In genomic region chr15:100746478-100747120, GRCm38 (mm10) we compare ENCODE assay signal across 8 mouse cellular contexts. TPM values are rescaled to one million over a fixed set of nuclear protein-coding genes. Genes with fewer than 3 reads are reported as not detected.
DNase-seq lines count a peak whose midpoint lies in the region; ATAC-seq and TF ChIP-seq lines count a peak whose summit lies in the region.

No protein-coding gene starts in this region.

- H3K4me3 ChIP-seq in lung, embryonic 14.5 days (ENCODE audit: low read depth, low read length) = peak overlapping the region; percentile 13; the same call in 1 of the 2 replicates
- 0 out of 2 replicates have a peak overlapping the region, but pooled peaks have one; percentile 16 for H3K4me3 ChIP-seq in forebrain, embryonic 14.5 days (ENCODE audit: low read depth, low read length)
- H3K4me3 ChIP-seq in liver, embryonic 11.5 days (ENCODE audit: low read depth, low read length) = peak overlapping the region; percentile 20
- H3K4me3 ChIP-seq in small intestine, adult 2 months (ENCODE audit: low read depth, low read length) = no peak overlapping the region

- no peak overlapping the region for H3K27ac ChIP-seq in lung, embryonic 14.5 days (ENCODE audit: low read depth)
- no peak overlapping the region for H3K27ac ChIP-seq in forebrain, embryonic 14.5 days (ENCODE audit: low read depth, low read length)
- H3K27ac ChIP-seq in liver, embryonic 11.5 days (ENCODE audit: low read depth, low read length) = peak overlapping the region; percentile 34; the same call in 1 of the 2 replicates
- H3K27ac ChIP-seq in small intestine, adult 2 months (ENCODE audit: insufficient read depth, low read depth, low read length) = peak overlapping the region; percentile 55; the same call in 1 of the 2 replicates

- TF ChIP-seq CTCF in lung, embryonic 14.5 days (IDR thresholded peaks at IDR 0.05; ENCODE audit: low read depth) = no peak
- TF ChIP-seq CTCF in small intestine, adult 2 months (IDR thresholded peaks at IDR 0.05; ENCODE audit: extremely low read depth, insufficient read length, insufficient replicate concordance, low read depth, low read length) = no peak

- H3K4me2 ChIP-seq in lung, embryonic 14.5 days = peak overlapping the region; percentile 55
- peak overlapping the region; percentile 48 for H3K4me2 ChIP-seq in forebrain, embryonic 14.5 days (ENCODE audit: low read length)
- H3K4me2 ChIP-seq in liver, embryonic 11.5 days = peak overlapping the region; percentile 51

- no peak for TF ChIP-seq POLR2A in small intestine, adult 2 months (IDR thresholded peaks at IDR 0.05; ENCODE audit: low read depth, low read length)

- H3K36me3 ChIP-seq in lung, embryonic 14.5 days (ENCODE audit: insufficient read depth) = no peaks in the 10 kb centered on the region
- H3K36me3 ChIP-seq in forebrain, embryonic 14.5 days (ENCODE audit: control insufficient read depth, insufficient read depth, low read length) = no peaks in the 10 kb centered on the region
- H3K36me3 ChIP-seq in liver, embryonic 11.5 days (ENCODE audit: control insufficient read depth, insufficient read depth, low read length) = no peaks in the 10 kb centered on the region
- H3K36me3 ChIP-seq in small intestine, adult 2 months (ENCODE audit: control insufficient read depth, insufficient read depth, low read length) = no peaks in the 10 kb centered on the region

- no peak for DNase-seq in lung, embryonic 14.5 days
- DNase-seq in lung, adult 18-20 months = no peak
- DNase-seq in forebrain, embryonic 14.5 days (ENCODE audit: low spot score) = no peak
- DNase-seq in liver, embryonic 11.5 days (ENCODE audit: low spot score) = no peak
- DNase-seq in adrenal gland, postnatal 14 days = no peak
- DNase-seq in urinary bladder, adult 18-20 months (ENCODE audit: low spot score in 2 of 2) = no peak
- DNase-seq in c-Kit-positive CD71-positive TER-119-positive erythroid progenitor cells, embryonic 14.5 days (ENCODE audit: low spot score) = no peak

- no peaks in the 10 kb centered on the region for H3K9me3 ChIP-seq in lung, embryonic 14.5 days (ENCODE audit: low read depth, low read length)
- H3K9me3 ChIP-seq in forebrain, embryonic 14.5 days (replicated peaks; ENCODE audit: control insufficient read depth, low read length) = no peaks in the 10 kb centered on the region
- H3K9me3 ChIP-seq in liver, embryonic 11.5 days (ENCODE audit: control insufficient read depth, low read length) = no peaks in the 10 kb centered on the region

- peak; percentile 80; the same call in 1 of the 2 replicates for ATAC-seq in lung, embryonic 14.5 days (ENCODE audit: insufficient read depth)
- ATAC-seq in forebrain, embryonic 14.5 days = 0 out of 2 replicates have a peak, but pooled peaks have one; percentile 57
- ATAC-seq in liver, embryonic 11.5 days (replicated peaks; ENCODE audit: low FRiP score) = no peak; the same call in 1 of the 2 replicates

- H3K27me3 ChIP-seq in lung, embryonic 14.5 days (ENCODE audit: insufficient read depth, low read length) = no peaks in the 10 kb centered on the region
- no peaks in the 10 kb centered on the region for H3K27me3 ChIP-seq in forebrain, embryonic 14.5 days (replicated peaks; ENCODE audit: control insufficient read depth, insufficient read depth, low read length)
- no peaks in the 10 kb centered on the region for H3K27me3 ChIP-seq in liver, embryonic 11.5 days (replicated peaks; ENCODE audit: control insufficient read depth, insufficient read depth, low read length)
- no peaks in the 10 kb centered on the region for H3K27me3 ChIP-seq in small intestine, adult 2 months (ENCODE audit: control insufficient read depth, insufficient read depth, low read length)

- no peaks in the 10 kb centered on the region for H3K4me1 ChIP-seq in lung, embryonic 14.5 days (ENCODE audit: insufficient read depth)
- no peaks in the 10 kb centered on the region for H3K4me1 ChIP-seq in forebrain, embryonic 14.5 days (ENCODE audit: control insufficient read depth, insufficient read depth, low read length)
- H3K4me1 ChIP-seq in liver, embryonic 11.5 days (replicated peaks; ENCODE audit: control insufficient read depth, insufficient read depth, low read length) = peaks cover 15% of the 10 kb centered on the region
- H3K4me1 ChIP-seq in small intestine, adult 2 months (ENCODE audit: control insufficient read depth, insufficient read depth, insufficient read length, low read length) = peaks cover 7% of the 10 kb centered on the region; the same call in 1 of the 2 replicates

- H3K9ac ChIP-seq in lung, embryonic 14.5 days = no peak overlapping the region; the same call in 1 of the 2 replicates
- H3K9ac ChIP-seq in forebrain, embryonic 14.5 days (ENCODE audit: low read length) = no peak overlapping the region
- 0 out of 2 replicates have a peak overlapping the region, but pooled peaks have one; percentile 16 for H3K9ac ChIP-seq in liver, embryonic 11.5 days (ENCODE audit: low read depth, low read length)

- 27% methylated on average over 6 of the region's 6 CpGs for WGBS in lung, embryonic 14.5 days
- 35% methylated on average over 6 of the region's 6 CpGs for WGBS in forebrain, embryonic 14.5 days
- WGBS in liver, embryonic 11.5 days = 37% methylated on average over 6 of the region's 6 CpGs
- 18% methylated on average over 6 of the region's 6 CpGs for WGBS in small intestine, adult 2 months

RNA-seq across cellular contexts. Expression of gene Slc4a8, which starts 14.9 kb away (rescaled TPM):
- polyA plus RNA-seq in lung, embryonic 14.5 days (2014; fragmentation: Nextera tagmentation; extraction: Ambion mirVana) = 1.6 and 2.5 TPM in 2 replicates
- 11.2 and 17.8 TPM in 2 replicates for polyA plus RNA-seq in forebrain, embryonic 14.5 days (2014; fragmentation: Nextera tagmentation; extraction: Ambion mirVana)
- 1.5 TPM in 2 replicates for polyA plus RNA-seq in liver, embryonic 11.5 days (2014; fragmentation: Nextera tagmentation; extraction: Ambion mirVana)
- 0.51 and 0.98 TPM in 2 replicates for polyA plus RNA-seq in small intestine, adult 2 months (2012; rRNA removed)
- 10.4 and 14.6 TPM in 2 replicates for total RNA-seq in adrenal gland, postnatal 14 days (2021)

RNA-seq across cellular contexts. Expression of gene Galnt6, which starts 17.4 kb away (rescaled TPM):
- 0.07 and 0.25 TPM in 2 replicates for polyA plus RNA-seq in lung, embryonic 14.5 days (2014; fragmentation: Nextera tagmentation; extraction: Ambion mirVana)
- polyA plus RNA-seq in forebrain, embryonic 14.5 days (2014; fragmentation: Nextera tagmentation; extraction: Ambion mirVana) = 0.09 and 0.10 TPM in 2 replicates
- 1.2 and 1.6 TPM in 2 replicates for polyA plus RNA-seq in liver, embryonic 11.5 days (2014; fragmentation: Nextera tagmentation; extraction: Ambion mirVana)
- polyA plus RNA-seq in small intestine, adult 2 months (2012; rRNA removed) = 35.2 and 73.0 TPM in 2 replicates
- 8.1 and 11.9 TPM in 2 replicates for total RNA-seq in adrenal gland, postnatal 14 days (2021)

RNA-seq across cellular contexts. Expression of gene Cela1, which starts 58.9 kb away (rescaled TPM):
- polyA plus RNA-seq in lung, embryonic 14.5 days (2014; fragmentation: Nextera tagmentation; extraction: Ambion mirVana) = 0.97 and 1.2 TPM in 2 replicates
- 0.60 and 0.88 TPM in 2 replicates for polyA plus RNA-seq in forebrain, embryonic 14.5 days (2014; fragmentation: Nextera tagmentation; extraction: Ambion mirVana)
- polyA plus RNA-seq in liver, embryonic 11.5 days (2014; fragmentation: Nextera tagmentation; extraction: Ambion mirVana) = 10.5 and 13.7 TPM in 2 replicates
- polyA plus RNA-seq in small intestine, adult 2 months (2012; rRNA removed) = 55.9 and 26,246 TPM in 2 replicates
- total RNA-seq in adrenal gland, postnatal 14 days (2021) = 26.1 and 32.9 TPM in 2 replicates

Comparison
In these comparisons a context has a peak if more than half of its experiments do, and no peak if none do; other contexts are left out.
1. H3K27ac ChIP-seq: peak in liver, embryonic 11.5 days (single experiment) and small intestine, adult 2 months (single experiment); none in lung, embryonic 14.5 days (single experiment) and forebrain, embryonic 14.5 days (single experiment).
2. RNA of gene Galnt6, which starts 17.4 kb away (polyA plus RNA-seq): 35.2 to 73.0 TPM in small intestine, adult 2 months; 1.2 to 1.6 TPM in liver, embryonic 11.5 days, 0.07 to 0.25 TPM in lung, embryonic 14.5 days and 0.09 to 0.10 TPM in forebrain, embryonic 14.5 days; every median in the first group is over 10 times any median in the second.
3. Peak in every context shown above with its lines, with median percentiles within 50 percentile points of each other: H3K4me2 ChIP-seq.